Mouse (Mus musculus) gastrocnemius, adult 18-20 months (tissue): Measurements from ENCODE around the gene Nomo1. TPM values are rescaled to one million over a fixed set of nuclear protein-coding genes. Genes with fewer than 3 reads are reported as not detected.
A peak's percentile ranks its signal among the peaks of the same experiment; 100 is the strongest.

ENCODE experiments used
- DNase-seq: peaks from one replicate; pipeline ENCODE4 v3.0.0; 2021; ENCODE audit warnings: low spot score
- total RNA-seq, 2 experiments: library from RNA; stranded (reverse); gene quantifications; 2 replicates each; pipeline ENCODE4 v1.2.3; 2021

Gene Nomo1
- total RNA-seq, 2 experiments from 2014 or later = 81.7 to 91.1 TPM

GRCm38 (mm10) chr7:46044106-46044505, 10.6 kb downstream of the Nomo1 start:
- no peak for DNase-seq

DNA sequence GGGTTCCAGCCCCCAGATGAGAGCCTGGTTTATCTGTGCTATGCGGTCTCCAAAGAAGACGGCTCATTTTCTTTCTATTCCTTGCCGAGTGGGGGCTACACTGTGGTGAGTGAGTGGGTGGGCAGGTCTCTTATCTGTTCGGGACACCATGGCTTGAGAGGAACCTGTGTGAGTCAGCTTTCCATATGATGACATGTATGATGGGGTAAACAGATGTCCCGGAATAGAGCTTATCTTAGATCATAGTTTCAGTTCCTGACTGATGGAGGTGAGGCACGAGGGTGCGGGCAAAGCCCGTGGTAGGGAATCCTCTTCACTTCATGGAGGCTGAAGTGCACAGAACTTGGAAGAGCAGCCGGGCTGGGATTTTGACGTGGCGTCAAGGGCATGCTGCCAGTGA, 12.4 kb downstream of the Nomo1 start:
- DNase-seq = no peak

GRCm38 (mm10) chr7:46047873-46048562, 14.5 kb downstream of the Nomo1 start:
- no peak for DNase-seq

DNA sequence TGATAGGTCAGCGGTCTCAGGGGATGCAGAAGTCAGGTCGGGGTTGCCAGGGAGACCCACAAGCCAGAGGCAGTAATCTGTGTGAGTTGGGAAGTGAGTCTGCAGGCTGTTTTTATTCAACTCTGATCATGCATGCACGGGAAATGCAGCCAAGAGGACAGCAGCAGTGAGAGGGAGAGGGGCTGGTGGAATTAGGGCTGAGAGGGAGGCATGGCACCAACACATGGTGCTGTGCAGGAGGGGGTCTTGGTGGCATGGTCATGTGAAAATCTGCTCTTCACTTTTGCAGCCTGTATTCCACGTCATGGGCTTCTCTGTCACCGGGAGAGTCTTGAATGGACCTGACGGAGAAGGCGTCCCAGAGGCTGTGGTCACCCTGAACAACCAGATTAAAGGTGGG, 16.5 kb downstream of the Nomo1 start:
- DNase-seq = no peak

DNA sequence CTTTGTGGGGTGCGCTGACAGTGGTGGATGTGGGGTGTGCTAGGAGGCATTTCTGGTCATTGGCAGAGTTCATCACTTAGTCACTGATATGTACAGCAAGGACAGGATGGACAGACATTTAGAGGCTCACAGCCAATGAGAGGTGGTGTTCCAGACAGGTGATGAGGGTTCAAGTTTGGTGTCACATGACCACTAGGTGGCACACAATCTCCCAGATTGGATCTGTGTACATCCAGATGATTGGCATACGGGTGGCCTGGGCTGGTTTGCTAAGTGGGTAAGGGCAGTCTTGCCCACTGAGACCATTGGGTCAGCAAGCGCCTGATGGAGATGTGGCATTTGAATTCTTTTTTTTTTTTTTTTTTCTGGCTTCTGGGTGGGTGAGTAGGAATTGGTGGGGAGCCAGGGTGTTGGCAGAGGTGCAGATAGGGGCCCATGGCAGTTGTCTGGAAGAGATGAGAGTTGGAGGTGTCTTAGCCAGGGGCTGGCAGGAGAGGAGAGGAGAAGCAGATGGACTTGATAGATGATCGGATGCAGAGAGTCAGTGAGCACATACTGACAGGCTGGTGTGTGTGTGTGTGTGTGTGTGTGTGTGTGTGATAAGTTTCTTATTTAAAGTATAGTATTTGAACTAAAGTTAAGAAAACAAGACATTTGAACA, 18.8 kb downstream of the Nomo1 start:
- peak; percentile 31 for DNase-seq

DNA sequence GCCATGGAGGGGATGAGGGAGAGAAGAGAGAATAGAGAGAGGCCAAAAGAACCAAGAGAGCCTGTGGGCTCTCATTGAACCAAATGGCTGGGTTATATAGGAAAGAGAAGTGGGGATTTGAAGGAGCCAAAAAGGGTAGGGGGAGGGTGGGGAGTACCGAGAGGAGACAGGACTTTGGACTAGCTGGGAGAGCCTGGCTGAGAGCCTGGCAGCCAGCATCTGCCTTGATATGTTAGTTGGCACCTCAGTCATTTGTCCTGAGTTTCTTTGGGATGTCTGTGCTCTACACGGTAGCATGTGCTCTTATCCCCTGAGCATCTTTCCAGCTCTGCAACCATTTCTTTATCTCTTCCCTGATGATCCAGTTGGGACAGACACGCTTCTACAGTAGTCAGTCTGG, 20.1 kb downstream of the Nomo1 start:
- DNase-seq = no peak

DNA sequence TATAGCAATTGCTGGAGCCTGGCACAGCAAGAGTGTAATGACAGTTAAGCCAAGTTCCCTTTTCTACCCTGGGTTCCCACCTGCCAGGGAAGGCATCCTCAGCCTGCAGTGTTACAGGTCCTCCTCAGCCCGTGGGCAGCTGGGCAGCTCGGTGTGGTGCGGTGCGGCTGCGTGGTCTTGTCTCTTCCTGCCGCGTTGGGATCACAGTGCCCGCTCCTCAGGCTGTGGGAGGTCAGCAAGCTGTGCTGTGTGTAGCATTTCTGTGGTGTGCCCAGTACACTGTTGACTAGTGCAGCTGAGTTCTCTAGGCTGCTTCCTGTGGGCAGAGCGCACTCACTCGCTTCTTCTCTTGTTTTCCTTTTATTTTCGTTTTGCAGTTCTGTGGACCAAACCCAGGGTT, 25.4 kb downstream of the Nomo1 start:
- DNase-seq = no peak

- no peak for DNase-seq
Measured at GRCm38 (mm10) chr7:46060688-46061087, 27.2 kb downstream of the Nomo1 start.

DNA sequence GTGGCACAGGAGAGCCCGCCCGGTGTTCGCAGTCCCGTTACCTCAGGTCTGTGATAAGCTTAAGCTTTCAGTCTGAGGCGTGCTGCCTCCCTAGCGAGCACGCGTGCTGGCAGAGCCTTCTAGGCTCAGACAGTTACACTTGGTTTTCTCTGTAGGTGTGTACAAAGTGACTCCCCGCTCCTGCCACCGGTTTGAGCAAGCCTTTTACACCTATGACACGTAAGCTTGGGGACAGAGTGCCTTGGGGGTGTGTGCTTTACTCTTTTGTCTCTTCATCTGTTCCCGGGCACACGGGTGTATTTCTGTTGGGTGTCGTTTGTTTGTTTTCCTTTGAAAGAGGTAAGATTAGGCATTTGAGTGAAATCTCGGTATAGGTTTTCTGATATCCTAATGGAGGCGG, 28.1 kb downstream of the Nomo1 start:
- DNase-seq = no peak

GRCm38 (mm10) chr7:46063296-46063695, 29.8 kb downstream of the Nomo1 start:
- DNase-seq = no peak

- DNase-seq = peak; percentile 45
Measured at GRCm38 (mm10) chr7:46068831-46069230, 35.3 kb downstream of the Nomo1 start.

- DNase-seq = no peak
Measured at GRCm38 (mm10) chr7:46076844-46077243, 43.3 kb downstream of the Nomo1 start.

GRCm38 (mm10) chr7:46077675-46078074, 44.2 kb downstream of the Nomo1 start:
- no peak for DNase-seq

GRCm38 (mm10) chr7:46084024-46084423, 50.5 kb downstream of the Nomo1 start:
- DNase-seq = no peak

DNA sequence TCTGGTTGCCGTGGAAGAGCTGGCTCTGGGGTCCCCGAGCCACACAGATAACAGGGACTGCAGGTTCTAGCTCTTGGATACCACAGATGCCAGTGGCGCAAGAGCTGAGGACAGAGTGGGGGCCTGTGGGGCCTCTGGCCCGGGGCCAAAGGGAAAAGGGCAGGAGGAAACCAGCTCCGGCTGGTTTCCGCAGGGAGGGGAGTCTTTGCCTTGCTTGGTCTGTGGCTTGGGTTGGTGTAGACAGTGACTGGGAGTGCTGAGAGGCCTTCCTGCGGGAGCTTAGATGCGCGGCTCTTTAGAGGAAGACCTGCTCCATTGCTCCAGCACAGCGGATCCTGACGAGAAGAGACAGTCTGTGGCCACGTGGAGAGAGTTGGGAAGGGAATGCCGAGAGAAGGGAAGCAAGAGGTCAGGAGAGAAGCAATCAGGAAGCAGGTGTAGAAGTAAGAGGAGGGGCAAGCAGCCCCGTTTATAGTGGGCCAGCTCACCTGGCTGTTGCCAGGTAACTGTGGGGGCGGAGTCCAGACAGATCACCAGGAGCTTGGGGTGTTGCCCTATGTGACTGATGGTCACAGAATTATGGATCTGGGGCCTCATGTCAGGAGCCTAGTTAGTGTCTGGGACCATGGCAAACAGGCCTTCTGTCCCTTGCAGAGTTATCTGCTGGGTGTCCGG, 51.5 kb downstream of the Nomo1 start:
- no peak for DNase-seq

GRCm38 (mm10) chr7:46086378-46086777, 52.9 kb downstream of the Nomo1 start:
- no peak for DNase-seq

- no peak for DNase-seq
Measured at GRCm38 (mm10) chr7:46088241-46088640, 54.7 kb downstream of the Nomo1 start.

- DNase-seq = no peak
Measured at GRCm38 (mm10) chr7:46092803-46093202, 59.3 kb downstream of the Nomo1 start.

- peak; percentile 70 for DNase-seq
Measured at GRCm38 (mm10) chr7:46096136-46096535, 62.6 kb downstream of the Nomo1 start.

GRCm38 (mm10) chr7:46097319-46097783, 63.9 kb downstream of the Nomo1 start:
- DNase-seq = peak; percentile 65

DNA sequence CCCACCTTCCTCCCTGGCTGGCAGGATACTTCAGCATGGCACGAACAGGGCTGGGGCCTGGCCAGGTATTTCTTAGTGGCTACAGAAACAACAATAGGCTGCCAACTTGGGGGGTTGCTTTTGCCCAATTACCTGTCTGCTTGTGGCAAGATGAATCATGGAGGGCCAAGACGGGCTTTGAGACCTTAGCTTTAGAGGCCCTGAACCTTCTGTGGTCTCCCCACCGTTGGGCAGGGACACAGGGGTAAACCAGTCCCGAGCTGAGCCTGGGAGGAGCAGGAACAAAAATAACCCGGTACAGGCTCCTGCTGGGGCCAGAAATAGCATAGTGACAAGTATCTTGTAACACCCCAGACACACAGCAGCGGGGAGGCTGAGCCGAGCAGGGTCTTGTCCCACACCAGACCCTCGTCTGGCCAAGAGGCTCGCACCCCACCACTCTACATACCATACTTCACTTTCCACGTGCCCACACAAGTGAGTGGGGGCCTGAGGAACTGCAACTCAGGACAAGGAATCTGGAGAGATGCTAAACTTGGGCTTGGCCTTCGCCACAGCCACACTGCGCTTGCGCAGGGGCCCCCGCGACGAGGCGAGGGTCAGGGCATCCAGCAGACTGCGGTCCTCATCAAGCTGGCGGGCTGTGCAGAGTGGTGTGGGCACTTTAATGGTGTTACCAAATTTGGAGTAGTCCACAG, 64.9 kb downstream of the Nomo1 start:
- peak; percentile 78 for DNase-seq

- no peak for DNase-seq
Measured at GRCm38 (mm10) chr7:46098919-46099286, 65.4 kb downstream of the Nomo1 start.
